Mouse (Mus musculus) left cerebral cortex, postnatal 36 days (tissue): ENCODE results near the gene Arntl2. TPM values are rescaled to one million over a fixed set of nuclear protein-coding genes. Genes with fewer than 3 reads are reported as not detected.

ENCODE experiments used
- DNase-seq, 2 experiments: peaks; one replicate each; pipeline ENCODE4 v3.0.0; 2021 to 2022; ENCODE audit warnings: low spot score in 2 of 2, mixed read lengths in 1 of 2
- intact Hi-C: fragments of 180-260 bp; cut with DNase I; formaldehyde crosslinking; loops from one replicate; pipeline ENCODE4 v1.15.1; 2025
- total RNA-seq, 2 experiments: library from RNA; stranded (reverse); gene quantifications; 2 replicates each; pipeline ENCODE4 v1.2.3; 2021

The Arntl2 gene
- total RNA-seq, 2 experiments from 2014 or later = 4.4 to 14.4 TPM

- intact Hi-C loops = no loop called here
- no peak for DNase-seq
Observed at GRCm38 (mm10) chr6:146776610-146777389, 19.1 kb upstream of the Arntl2 start.

GRCm38 (mm10) chr6:146778055-146778454 lies 17.8 kb upstream of the Arntl2 start:
- intact Hi-C loops = no loop called here
- DNase-seq = no peak

DNA sequence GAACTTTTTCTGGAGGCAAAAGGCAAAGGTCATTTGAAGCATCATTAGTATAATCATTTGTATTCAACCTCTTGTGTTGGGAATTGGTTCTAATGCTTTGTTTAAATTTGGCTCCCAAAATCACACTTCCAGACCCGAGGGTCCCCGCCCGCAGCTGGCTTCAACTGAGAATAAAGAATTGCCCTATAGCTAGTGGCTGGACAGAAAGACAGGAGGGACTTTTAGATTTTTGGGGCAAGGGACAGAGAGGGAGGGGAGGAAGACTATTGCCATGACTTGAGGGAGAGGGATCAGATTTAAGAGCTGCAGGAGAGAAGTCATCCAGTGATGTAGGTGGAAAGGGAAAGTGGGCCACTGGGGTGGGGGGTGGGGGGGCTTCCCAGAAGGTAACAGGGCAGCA lies 14.3 kb upstream of the Arntl2 start:
- no peak for DNase-seq
- intact Hi-C loops = no loop called here

GRCm38 (mm10) chr6:146793527-146793926 lies 2.3 kb upstream of the Arntl2 start:
- intact Hi-C loops = no loop called here
- DNase-seq = no peak

DNA sequence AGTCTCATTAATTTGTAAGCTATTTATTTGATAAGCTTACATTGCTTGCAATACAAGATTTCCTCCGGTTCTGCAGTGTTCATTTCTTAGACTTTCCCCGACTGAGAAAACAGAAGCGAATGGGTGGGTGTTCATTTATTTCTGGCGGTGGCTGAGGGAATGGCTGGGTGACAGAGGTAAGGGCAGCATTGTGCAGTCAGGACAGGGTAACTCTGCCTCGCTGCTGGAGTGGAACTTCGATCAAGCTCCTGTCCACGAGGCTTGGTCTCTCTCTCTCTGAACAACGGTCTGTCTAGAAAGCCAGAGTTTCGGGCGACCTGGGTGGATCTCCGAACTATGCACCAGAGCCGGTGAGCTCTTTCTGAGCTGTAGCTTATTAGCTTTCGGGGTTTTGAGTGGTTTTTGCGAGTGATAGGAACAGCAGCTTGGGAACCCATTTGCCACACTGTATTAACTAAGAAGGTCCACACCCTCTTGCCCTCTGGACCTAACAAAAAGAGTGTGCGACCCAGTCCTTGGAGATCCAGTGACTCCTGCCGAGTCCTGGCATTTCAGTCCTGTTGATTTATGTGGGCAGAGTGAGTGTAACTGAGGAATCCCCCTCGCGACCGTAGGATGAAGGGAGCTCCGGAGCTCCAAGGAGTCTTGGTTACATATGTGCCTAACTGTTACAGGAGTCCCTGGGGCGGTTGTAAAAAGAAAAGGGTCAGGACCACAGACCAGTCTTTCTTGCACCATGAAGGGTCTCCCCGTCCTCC lies 510 bp upstream of the Arntl2 start:
- intact Hi-C loops = no loop called here
- DNase-seq = no peak

GRCm38 (mm10) chr6:146797446-146797845 lies 1.6 kb downstream of the Arntl2 start:
- DNase-seq = no peak
- intact Hi-C loops = no loop called here

DNA sequence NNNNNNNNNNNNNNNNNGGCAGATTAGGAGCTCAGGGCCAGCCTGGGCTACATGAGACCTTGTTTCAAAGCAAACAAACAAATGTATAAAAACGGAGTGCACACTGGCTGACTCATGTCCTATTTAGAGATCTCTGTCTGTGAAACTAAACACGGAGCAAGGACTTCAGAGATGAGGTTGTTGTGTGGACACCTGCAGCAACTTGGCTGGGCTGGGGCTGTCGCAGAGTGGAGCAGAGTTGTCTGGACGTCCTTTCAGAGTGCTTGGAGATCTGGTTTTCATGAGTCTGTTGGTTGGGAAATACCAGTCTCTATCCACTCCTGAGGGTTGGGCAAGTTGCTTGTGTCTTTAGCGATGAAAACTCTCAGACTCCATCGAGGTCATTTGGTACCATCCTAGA lies 14.1 kb downstream of the Arntl2 start:
- DNase-seq = no peak
- intact Hi-C loops = no loop called here

GRCm38 (mm10) chr6:146813007-146813406 lies 17.2 kb downstream of the Arntl2 start:
- intact Hi-C loops = no loop called here
- DNase-seq = no peak

GRCm38 (mm10) chr6:146820177-146820965 lies 24.5 kb downstream of the Arntl2 start:
- no peak for DNase-seq
- intact Hi-C loops = loop anchor here (10.0 kb wide), 2 partner anchors 424 to 1134 kb away; no protein-coding TSS in a partner anchor

DNA sequence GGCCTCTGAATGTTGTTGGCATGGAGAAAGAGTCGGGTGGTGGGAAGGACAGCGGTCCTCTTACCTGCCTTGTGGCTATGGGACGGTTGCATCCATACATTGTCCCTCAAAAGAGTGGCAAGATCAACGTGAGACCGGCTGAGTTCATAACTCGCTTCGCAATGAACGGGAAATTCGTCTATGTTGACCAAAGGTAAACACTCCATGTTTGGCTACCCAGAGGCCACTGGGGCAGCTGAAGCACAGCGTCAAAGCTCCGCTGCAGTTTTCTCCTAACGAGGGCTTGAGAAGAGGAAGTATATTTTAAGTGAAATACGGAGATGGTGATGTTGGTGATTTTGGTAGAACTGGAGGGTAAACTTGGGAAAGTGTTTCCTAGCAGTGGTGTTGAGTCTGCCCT lies 26.1 kb downstream of the Arntl2 start:
- intact Hi-C loops = loop anchor here (10.0 kb wide), 2 partner anchors 423 to 1133 kb away; no protein-coding TSS in a partner anchor
- no peak for DNase-seq

DNA sequence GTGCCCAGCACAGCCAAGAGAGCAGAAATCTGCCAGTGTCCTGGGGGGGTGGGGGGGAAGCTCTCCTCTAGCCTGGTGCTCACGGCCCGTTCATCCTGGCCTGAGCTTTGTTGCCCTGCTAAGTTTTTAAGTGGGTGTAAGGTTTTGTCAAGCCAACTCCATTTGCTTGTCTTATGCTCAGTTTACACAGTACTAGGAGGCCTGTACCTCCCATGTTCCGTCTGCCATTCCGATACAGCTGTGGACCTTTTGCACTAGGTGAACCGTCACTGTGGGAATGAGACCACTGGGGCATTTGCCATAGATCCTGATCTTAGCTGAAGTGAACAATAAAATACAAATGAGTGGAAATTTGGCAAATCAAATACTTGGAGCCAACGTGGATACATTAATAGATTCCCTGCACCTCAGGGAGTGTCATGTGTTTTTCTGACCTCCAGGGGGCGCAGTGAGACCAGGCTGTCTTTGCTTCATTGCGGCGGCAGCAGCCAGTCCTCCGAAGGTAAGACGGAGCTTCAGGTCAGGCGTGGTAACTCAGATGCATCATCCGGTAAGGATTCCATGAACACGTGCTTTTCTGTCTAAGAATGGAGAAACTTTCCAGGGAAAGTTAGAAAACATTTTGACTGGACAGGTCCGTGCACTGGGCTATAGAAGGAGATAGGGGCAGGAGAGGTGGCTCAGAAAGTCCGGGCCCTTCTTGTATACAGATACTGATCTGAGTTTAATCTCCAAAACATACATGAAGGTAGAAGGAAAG lies 29.1 kb downstream of the Arntl2 start:
- DNase-seq = peak; percentile 47 to 57
- intact Hi-C loops = loop anchor here (10.0 kb wide), 2 partner anchors 420 to 1130 kb away; no protein-coding TSS in a partner anchor

DNA sequence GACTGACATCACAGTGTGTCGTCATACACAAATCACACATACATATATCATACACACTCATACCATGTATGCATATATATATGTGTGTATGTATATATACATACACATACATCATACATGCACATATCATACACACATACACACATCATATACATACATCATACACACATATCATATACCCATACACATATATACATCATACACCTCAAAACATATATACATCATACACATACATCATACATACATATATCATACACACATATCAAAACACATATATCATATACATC lies 29.6 kb downstream of the Arntl2 start:
- DNase-seq = no peak
- intact Hi-C loops = loop anchor here (10.0 kb wide), 2 partner anchors 419 to 1129 kb away; no protein-coding TSS in a partner anchor

DNA sequence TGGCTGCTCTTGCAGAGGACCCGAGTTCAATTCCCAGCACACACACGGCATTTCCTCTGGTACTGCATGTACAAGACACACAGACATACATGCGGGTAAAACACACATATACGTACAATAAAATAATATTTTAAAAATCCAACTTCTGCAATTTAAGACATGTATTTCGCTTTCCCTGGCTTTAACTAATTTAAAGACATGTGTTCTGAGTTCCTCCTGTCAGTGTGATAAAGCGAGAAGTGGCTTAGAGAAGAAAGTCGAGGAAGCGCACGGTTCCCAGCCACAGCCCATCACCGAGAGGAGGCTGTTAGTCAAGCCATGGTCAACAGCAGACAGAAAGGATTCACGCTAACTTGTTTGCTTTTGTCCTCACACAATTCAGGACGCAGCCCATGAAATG lies 35.5 kb downstream of the Arntl2 start:
- DNase-seq = no peak

GRCm38 (mm10) chr6:146833485-146834314 lies 37.8 kb downstream of the Arntl2 start:
- intact Hi-C loops = loop anchor here (2.0 to 5.0 kb wide), 2 partner anchors 129 to 161 kb away; no protein-coding TSS in a partner anchor
- peak; percentile 25 to 34 for DNase-seq

More for the DNA sequence above, 35.5 kb downstream of the Arntl2 start:
- intact Hi-C loops = loop anchor here (5.0 kb wide), 1 partner anchor 131 kb away; no protein-coding TSS in a partner anchor

GRCm38 (mm10) chr6:146834342-146834741 lies 38.5 kb downstream of the Arntl2 start:
- no peak for DNase-seq
- intact Hi-C loops = loop anchor here (5.0 kb wide), 1 partner anchor 128 kb away; no protein-coding TSS in a partner anchor

- no peak for DNase-seq
- intact Hi-C loops = loop anchor here (5.0 kb wide), 2 partner anchors 42 to 142 kb away; no protein-coding TSS in a partner anchor
Observed at GRCm38 (mm10) chr6:146835784-146836183, 39.9 kb downstream of the Arntl2 start.

DNA sequence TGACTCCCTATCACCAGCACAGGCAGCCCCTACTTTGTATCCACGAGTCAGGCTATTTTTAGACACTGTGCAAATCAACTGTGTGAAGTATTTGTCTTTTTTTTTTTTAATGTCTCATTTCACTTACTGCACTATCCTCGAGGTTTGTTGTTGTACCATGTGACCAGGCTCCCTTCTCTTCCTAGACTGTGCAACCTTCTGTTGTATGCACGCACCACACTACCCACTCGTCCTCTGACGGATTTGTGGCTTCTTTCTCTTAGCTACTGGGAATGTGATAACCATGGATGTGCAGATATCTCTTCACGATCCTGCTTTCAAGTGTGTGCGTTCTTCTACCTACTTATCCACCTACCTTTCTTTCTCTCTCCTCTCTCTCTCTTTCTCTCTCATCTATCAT lies 41.5 kb downstream of the Arntl2 start:
- DNase-seq = no peak
- intact Hi-C loops = loop anchor here (5.0 kb wide), 2 partner anchors 40 to 140 kb away; no protein-coding TSS in a partner anchor

DNA sequence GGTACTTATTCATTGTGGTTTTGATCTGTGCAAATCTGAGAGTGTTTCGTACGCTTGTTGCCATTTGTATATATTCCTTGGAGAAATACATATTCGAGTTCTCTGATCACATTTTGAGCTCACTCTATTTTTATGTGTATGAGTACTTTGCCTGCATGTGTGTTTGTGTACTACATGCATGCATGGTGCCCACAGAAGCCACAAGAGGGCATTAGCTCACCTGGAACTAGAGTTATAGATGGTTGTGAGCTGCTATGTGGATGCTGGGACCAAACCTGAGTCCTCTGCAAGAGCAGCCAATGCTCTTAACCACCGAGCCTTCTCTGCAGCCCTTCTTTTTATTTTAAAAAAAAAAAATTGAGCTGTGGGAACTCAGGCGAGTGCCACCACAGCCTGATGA lies 42.5 kb downstream of the Arntl2 start:
- DNase-seq = no peak
- intact Hi-C loops = loop anchor here (5.0 kb wide), 2 partner anchors 39 to 139 kb away; no protein-coding TSS in a partner anchor
